Mouse (Mus musculus) forebrain, embryonic 16.5 days (tissue): ENCODE measurements around the gene Ilkap. TPM values are rescaled to one million over a fixed set of nuclear protein-coding genes. Genes with fewer than 3 reads are reported as not detected.

Source experiments
- polyA plus RNA-seq: library from polyadenylated mRNA; unstranded; fragments of >200 nt; fragmentation: Nextera tagmentation; extraction: Ambion mirVana; gene quantifications from 2 replicates; pipeline ENCODE4 v1.2.1, GENCODE M21; 2015

Gene Ilkap
- polyA plus RNA-seq, 1 experiment from 2014 or later = 163 TPM

Other genes with a start within 250 kb of the Ilkap start
- 4.1 and 5.2 TPM in 2 replicates for gene Ramp1, start 219.0 kb downstream of the Ilkap start, polyA plus RNA-seq
- gene Ube2f, start 148.5 kb downstream of the Ilkap start, polyA plus RNA-seq = 67.7 and 67.9 TPM in 2 replicates
- 7.6 and 9.3 TPM in 2 replicates for gene Scly, start 100.5 kb downstream of the Ilkap start, polyA plus RNA-seq
- 0.08 and 0.14 TPM in 2 replicates for gene Espnl, start 76.7 kb downstream of the Ilkap start, polyA plus RNA-seq
- 0.15 TPM in 1 of 2 replicates, not detected in the other for gene Klhl30, start 47.8 kb downstream of the Ilkap start, polyA plus RNA-seq
- gene Erfe, start 32.4 kb downstream of the Ilkap start, polyA plus RNA-seq = 0.16 and 0.62 TPM in 2 replicates
- 208 and 217 TPM in 2 replicates for gene Hes6, start 15.2 kb upstream of the Ilkap start, polyA plus RNA-seq
- gene Per2, start 60.5 kb upstream of the Ilkap start, polyA plus RNA-seq = 5.6 and 6.3 TPM in 2 replicates
- gene Traf3ip1, start 95.8 kb upstream of the Ilkap start, polyA plus RNA-seq = 10.9 and 13.2 TPM in 2 replicates
- 13.7 and 14.1 TPM in 2 replicates for gene Asb1, start 141.7 kb upstream of the Ilkap start, polyA plus RNA-seq